Mouse (Mus musculus) heart, embryonic 11.5 days (tissue): Measurements from ENCODE around the gene Aldh4a1. TPM values are rescaled to one million over a fixed set of nuclear protein-coding genes. Genes with fewer than 3 reads are reported as not detected.

ENCODE experiments used
- ATAC-seq: fragments of 200-750 bp; cut with Nextera tagmentation; replicated peaks from 2 replicates; pipeline ENCODE4 v1.8.0; 2017; ENCODE audit warnings: moderate library complexity; ENCODE audit not compliant: insufficient number of reproducible peaks, low FRiP score, low TSS enrichment
- H3K27ac ChIP-seq: fragments of 300-500 bp; sonication (generic); 2 replicates; pipeline ENCODE4 v1.5.1; 2014; ENCODE audit warnings: mild to moderate bottlenecking, low read depth, low read length
- H3K27me3 ChIP-seq: fragments of 300-500 bp; sonication (generic); 2 replicates; pipeline ENCODE4 v1.6.1; 2014; ENCODE audit warnings: mild to moderate bottlenecking, low read length, mixed read lengths; ENCODE audit not compliant: control insufficient read depth, insufficient read depth
- H3K36me3 ChIP-seq: fragments of 300-500 bp; sonication (generic); 2 replicates; pipeline ENCODE4 v1.6.1; 2014; ENCODE audit warnings: mild to moderate bottlenecking, low read length, moderate library complexity, mixed read lengths; ENCODE audit not compliant: control insufficient read depth, insufficient read depth
- H3K4me1 ChIP-seq: fragments of 300-500 bp; sonication (generic); 2 replicates; pipeline ENCODE4 v1.6.1; 2014; ENCODE audit warnings: low read length; ENCODE audit not compliant: control insufficient read depth, insufficient read depth
- H3K4me2 ChIP-seq: fragments of 300-500 bp; sonication (generic); 2 replicates; pipeline ENCODE4 v1.6.1; 2014; ENCODE audit warnings: mild to moderate bottlenecking, moderate library complexity
- H3K4me3 ChIP-seq: fragments of 300-500 bp; sonication (generic); 2 replicates; pipeline ENCODE4 v1.5.1; 2014; ENCODE audit warnings: low read depth, low read length
- H3K9ac ChIP-seq: fragments of 300-500 bp; sonication (generic); 2 replicates; pipeline ENCODE4 v1.6.1; 2014; ENCODE audit warnings: mild to moderate bottlenecking, low read depth, low read length, moderate library complexity
- H3K9me3 ChIP-seq: fragments of 300-500 bp; sonication (generic); replicated peaks from 2 replicates; pipeline ENCODE4 v1.6.1; 2016; ENCODE audit warnings: low read length; ENCODE audit not compliant: control insufficient read depth
- WGBS: fragments of 180-500 bp; shearing (Covaris S2); extraction: QIAGEN DNeasy Blood & Tissue Kit; methylation state at CpG from one replicate; pipeline ENCODE4 v1.1.7; 2014; ENCODE audit not compliant: insufficient replicate concordance; 5-methylcytosine and 5-hydroxymethylcytosine counted together
- polyA plus RNA-seq: library from polyadenylated mRNA; unstranded; fragments of >200 nt; fragmentation: Nextera tagmentation; extraction: Ambion mirVana; gene quantifications from 2 replicates; pipeline ENCODE4 v1.2.1, GENCODE M21; 2014

The Aldh4a1 gene
- polyA plus RNA-seq, 1 experiment from 2014 or later: 11.8 TPM

DNA sequence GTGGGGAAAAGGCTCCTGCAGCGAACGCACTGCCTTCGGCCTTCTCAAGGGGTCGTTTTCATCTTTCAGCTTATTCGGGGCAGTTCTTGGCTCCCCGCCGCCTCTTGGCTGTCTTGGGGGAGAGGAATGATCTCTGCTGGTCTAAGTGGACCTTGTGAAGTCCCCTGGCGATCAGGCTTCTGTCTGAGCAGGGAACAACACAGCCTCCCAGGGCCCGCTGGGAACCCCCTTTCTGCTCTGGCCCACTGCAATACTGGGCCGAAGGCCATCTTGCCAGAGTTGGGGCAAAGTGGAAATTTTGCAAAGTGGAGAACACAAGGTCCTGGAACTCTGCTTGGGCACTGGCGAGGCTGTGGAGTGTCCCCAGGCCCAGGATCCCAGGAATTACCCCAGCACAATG is 38.0 kb upstream of the Aldh4a1 start:
- no peak overlapping the region for H3K4me3 ChIP-seq
- H3K27me3 ChIP-seq: no peaks in the 10 kb centered on the region
- no peak overlapping the region for H3K4me2 ChIP-seq
- no peaks in the 10 kb centered on the region for H3K9me3 ChIP-seq
- ATAC-seq: no peak
- no peak overlapping the region for H3K9ac ChIP-seq
- no peak overlapping the region for H3K27ac ChIP-seq
- H3K36me3 ChIP-seq: no peaks in the 10 kb centered on the region
- H3K4me1 ChIP-seq: peaks cover 51% of the 10 kb centered on the region
- 79% methylated on average over 11 of the region's 11 CpGs for WGBS

DNA sequence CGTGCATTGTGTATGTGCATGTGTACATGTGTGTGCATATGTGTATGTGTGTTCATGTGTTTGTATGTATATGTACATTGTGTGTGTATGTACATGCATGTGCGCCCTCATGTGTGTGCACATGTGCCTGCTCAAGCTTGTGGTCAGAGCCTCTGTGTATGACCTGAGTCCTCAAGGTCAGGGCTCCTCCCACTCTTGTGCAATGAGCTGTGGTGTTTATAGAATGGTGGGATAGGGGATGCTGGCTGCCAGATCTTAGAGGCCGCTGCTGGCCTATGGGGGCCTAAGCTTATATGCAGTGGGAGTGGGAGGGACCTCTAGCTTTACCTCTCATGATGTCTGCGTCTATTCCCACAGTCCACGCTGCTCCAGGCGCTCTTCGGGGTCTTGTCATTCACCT is 37.0 kb upstream of the Aldh4a1 start:
- no peaks in the 10 kb centered on the region for H3K36me3 ChIP-seq
- H3K27ac ChIP-seq: no peak overlapping the region
- H3K27me3 ChIP-seq: no peaks in the 10 kb centered on the region
- ATAC-seq: no peak
- H3K4me1 ChIP-seq: peaks cover 49% of the 10 kb centered on the region
- WGBS: 87% methylated on average over 7 of the region's 7 CpGs
- no peaks in the 10 kb centered on the region for H3K9me3 ChIP-seq
- no peak overlapping the region for H3K9ac ChIP-seq
- H3K4me3 ChIP-seq: no peak overlapping the region
- H3K4me2 ChIP-seq: no peak overlapping the region

DNA sequence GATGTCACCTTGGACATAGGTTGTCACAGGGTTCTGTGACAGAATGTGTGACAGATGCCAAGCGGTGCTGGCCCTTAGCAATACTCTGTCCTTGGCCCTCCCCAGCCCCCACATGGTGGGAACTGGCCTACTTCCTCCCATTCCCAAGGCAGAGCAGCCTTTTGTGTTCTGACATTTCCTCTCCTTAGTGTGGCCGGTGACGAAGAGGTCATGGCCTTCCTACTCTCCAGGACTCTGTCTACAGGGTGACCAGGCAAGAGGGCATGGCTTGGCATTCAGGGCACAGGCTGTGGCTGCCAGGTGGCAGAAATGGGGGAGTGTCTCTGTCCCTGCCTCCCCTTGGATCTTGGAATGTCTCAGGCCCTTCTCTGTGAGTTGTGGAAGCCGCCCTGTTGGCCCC is 35.3 kb upstream of the Aldh4a1 start:
- Histone ChIP-seq H3K4me2 (no peak overlapping the region), H3K4me1 (peaks cover 34% of the 10 kb centered on the region), H3K9me3 (no peaks in the 10 kb centered on the region), H3K9ac (no peak overlapping the region), H3K36me3 (no peaks in the 10 kb centered on the region), H3K27me3 (no peaks in the 10 kb centered on the region), H3K27ac (no peak overlapping the region), H3K4me3 (no peak overlapping the region)
- 71% methylated on average over 4 of the region's 4 CpGs for WGBS
- no peak for ATAC-seq

DNA sequence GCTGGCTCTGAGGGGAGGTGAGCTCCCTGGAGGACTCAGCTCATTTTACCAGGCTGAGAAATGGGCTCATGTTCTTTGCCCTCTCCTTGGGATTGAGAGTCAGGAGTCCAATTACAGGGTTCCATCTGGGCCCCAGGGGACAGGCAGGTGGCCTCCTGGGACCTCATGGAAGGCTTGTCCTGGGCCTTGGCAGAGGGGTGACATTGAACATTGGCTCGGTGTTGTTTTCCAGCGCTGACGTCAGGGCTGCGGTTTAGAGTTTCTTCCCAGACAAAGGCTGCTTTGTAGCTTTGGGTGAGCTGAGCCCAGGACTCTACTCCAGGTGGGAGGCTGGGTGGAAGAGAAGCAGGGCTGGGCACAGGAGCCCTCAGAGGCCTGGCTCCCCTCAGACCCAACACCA is 34.9 kb upstream of the Aldh4a1 start:
- Histone ChIP-seq H3K4me1 (peaks cover 30% of the 10 kb centered on the region), H3K36me3 (no peaks in the 10 kb centered on the region), H3K27me3 (no peaks in the 10 kb centered on the region), H3K27ac (no peak overlapping the region), H3K9me3 (no peaks in the 10 kb centered on the region), H3K4me3 (no peak overlapping the region), H3K9ac (no peak overlapping the region), H3K4me2 (no peak overlapping the region)
- ATAC-seq: no peak
- 75% methylated on average over 4 of the region's 4 CpGs for WGBS

DNA sequence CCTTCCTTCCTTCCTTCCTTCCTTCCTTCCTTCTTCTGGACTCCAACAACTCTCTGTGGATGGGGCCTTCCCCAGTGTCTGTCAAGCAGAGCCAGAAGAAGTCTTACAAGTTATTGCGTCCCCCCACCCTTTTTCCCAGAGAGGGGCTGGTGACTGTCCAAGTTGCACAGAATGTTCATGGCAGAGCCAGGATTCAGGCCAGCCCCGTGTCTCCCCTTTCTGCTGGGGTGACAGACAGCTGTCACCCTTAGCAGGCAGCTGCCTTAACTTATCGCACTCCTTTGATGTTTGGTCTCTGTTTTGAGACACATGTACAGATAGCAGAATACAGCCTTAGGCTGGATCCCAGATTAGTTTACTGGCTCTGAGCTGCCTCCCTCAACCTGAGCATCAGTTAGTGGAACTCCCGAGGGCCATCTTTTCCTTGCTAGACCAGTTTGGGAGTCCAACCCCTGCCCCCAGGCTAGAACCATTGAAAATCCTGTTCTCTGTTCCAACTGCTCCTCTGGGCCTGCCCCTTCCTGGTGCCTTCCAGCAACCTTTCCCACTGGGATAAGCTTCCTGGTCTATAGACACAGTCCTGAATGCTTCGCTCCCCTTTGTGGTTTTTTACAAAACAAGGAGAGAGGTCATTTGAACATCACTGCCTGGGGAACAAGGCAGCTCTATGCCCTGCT is 33.2 kb upstream of the Aldh4a1 start:
- H3K4me2 ChIP-seq: no peak overlapping the region
- 51% methylated on average over 5 of the region's 5 CpGs for WGBS
- H3K4me3 ChIP-seq: no peak overlapping the region
- H3K9ac ChIP-seq: no peak overlapping the region
- H3K36me3 ChIP-seq: no peaks in the 10 kb centered on the region
- H3K9me3 ChIP-seq: no peaks in the 10 kb centered on the region
- H3K27ac ChIP-seq: no peak overlapping the region
- ATAC-seq: no peak
- H3K4me1 ChIP-seq: peaks cover 23% of the 10 kb centered on the region; the same call in 1 of the 2 replicates
- H3K27me3 ChIP-seq: no peaks in the 10 kb centered on the region

GRCm38 (mm10) chr4:139590446-139590845 is 32.2 kb upstream of the Aldh4a1 start:
- no peak overlapping the region for H3K4me2 ChIP-seq
- peaks cover 29% of the 10 kb centered on the region for H3K4me1 ChIP-seq
- H3K27me3 ChIP-seq: no peaks in the 10 kb centered on the region
- H3K36me3 ChIP-seq: no peaks in the 10 kb centered on the region
- 33% methylated on average over 4 of the region's 4 CpGs for WGBS
- H3K4me3 ChIP-seq: no peak overlapping the region
- no peak for ATAC-seq
- H3K9ac ChIP-seq: no peak overlapping the region
- H3K9me3 ChIP-seq: no peaks in the 10 kb centered on the region
- no peak overlapping the region for H3K27ac ChIP-seq

DNA sequence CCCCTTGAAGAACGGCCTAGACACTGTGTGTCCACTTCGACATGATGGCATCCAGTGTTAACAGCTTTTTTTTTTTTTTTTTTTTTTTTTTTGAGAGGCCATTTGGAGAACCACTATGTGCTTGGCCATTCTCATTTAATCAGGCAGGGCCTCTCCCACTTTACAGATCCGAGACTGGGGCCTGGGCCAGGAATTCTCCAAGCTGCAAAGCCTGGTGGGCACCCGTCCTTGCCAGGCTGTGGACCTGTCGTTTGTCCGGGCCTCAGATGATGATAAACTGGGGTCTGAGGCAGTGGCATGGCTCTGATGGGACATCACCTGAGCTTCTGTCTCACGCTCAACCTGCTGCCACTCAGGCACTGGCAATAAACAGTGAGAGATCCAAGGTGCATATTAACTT is 29.8 kb upstream of the Aldh4a1 start:
- H3K4me1 ChIP-seq: peaks cover 45% of the 10 kb centered on the region
- 67% methylated on average over 7 of the region's 7 CpGs for WGBS
- no peak overlapping the region for H3K27ac ChIP-seq
- H3K4me2 ChIP-seq: no peak overlapping the region
- H3K9ac ChIP-seq: no peak overlapping the region
- no peaks in the 10 kb centered on the region for H3K27me3 ChIP-seq
- H3K9me3 ChIP-seq: no peaks in the 10 kb centered on the region
- H3K36me3 ChIP-seq: no peaks in the 10 kb centered on the region
- H3K4me3 ChIP-seq: no peak overlapping the region
- no peak for ATAC-seq

- H3K4me1 ChIP-seq: peaks cover 50% of the 10 kb centered on the region
- H3K9me3 ChIP-seq: no peaks in the 10 kb centered on the region
- H3K27ac ChIP-seq: no peak overlapping the region
- ATAC-seq: no peak
- H3K4me3 ChIP-seq: no peak overlapping the region
- H3K4me2 ChIP-seq: no peak overlapping the region
- no peaks in the 10 kb centered on the region for H3K36me3 ChIP-seq
- 60% methylated on average over 6 of the region's 6 CpGs for WGBS
- no peaks in the 10 kb centered on the region for H3K27me3 ChIP-seq
- H3K9ac ChIP-seq: no peak overlapping the region
These were observed 29.3 kb upstream of the Aldh4a1 start for GRCm38 (mm10) chr4:139593383-139593782.

DNA sequence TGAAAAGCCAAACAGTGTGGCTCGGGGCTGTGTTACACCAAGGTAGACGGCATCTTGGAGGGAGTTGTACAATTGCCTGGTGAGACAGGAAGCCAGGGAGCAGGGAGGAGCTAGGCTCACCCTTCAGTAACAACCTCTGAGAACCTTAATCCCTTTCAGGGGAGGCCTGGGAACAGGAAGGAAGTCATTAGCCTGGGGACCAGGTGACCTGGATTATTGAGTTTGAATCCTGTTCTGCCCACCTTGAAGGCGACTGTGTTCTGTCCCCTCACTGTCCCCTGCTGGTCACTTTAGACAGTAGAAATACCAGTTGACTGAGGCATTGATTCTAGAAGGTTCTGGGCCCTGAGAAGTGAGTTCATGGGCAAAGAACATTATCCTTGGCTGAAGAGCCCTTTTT is 28.6 kb upstream of the Aldh4a1 start:
- Histone ChIP-seq H3K4me1 (peaks cover 54% of the 10 kb centered on the region), H3K9ac (no peak overlapping the region), H3K27ac (0 out of 2 replicates have a peak overlapping the region, but pooled peaks have one; percentile 22), H3K9me3 (no peaks in the 10 kb centered on the region), H3K4me2 (no peak overlapping the region), H3K36me3 (no peaks in the 10 kb centered on the region), H3K27me3 (no peaks in the 10 kb centered on the region), H3K4me3 (no peak overlapping the region)
- WGBS: 53% methylated on average over 3 of the region's 3 CpGs
- ATAC-seq: no peak
